Mouse (Mus musculus) brain, embryonic 14.5 days (tissue): Measurements from ENCODE around the gene Rin3.

Experiments
- CTCF ChIP-seq: fragments of 200-500 bp; IDR thresholded peaks from 2 replicates; pipeline ENCODE4 v1.5.1; 2012; ENCODE audit warnings: inconsistent platforms, mild to moderate bottlenecking, moderate library complexity, borderline replicate concordance; ENCODE audit not compliant: insufficient read depth, insufficient read length; ENCODE audit errors: extremely low read depth
- POLR2A ChIP-seq: fragments of 200-500 bp; IDR thresholded peaks from 2 replicates; pipeline ENCODE4 v1.6.1; 2012; ENCODE audit warnings: mild to moderate bottlenecking, inconsistent platforms, borderline replicate concordance; ENCODE audit not compliant: poor library complexity, insufficient read depth, insufficient read length, severe bottlenecking; ENCODE audit errors: extremely low read depth

DNA sequence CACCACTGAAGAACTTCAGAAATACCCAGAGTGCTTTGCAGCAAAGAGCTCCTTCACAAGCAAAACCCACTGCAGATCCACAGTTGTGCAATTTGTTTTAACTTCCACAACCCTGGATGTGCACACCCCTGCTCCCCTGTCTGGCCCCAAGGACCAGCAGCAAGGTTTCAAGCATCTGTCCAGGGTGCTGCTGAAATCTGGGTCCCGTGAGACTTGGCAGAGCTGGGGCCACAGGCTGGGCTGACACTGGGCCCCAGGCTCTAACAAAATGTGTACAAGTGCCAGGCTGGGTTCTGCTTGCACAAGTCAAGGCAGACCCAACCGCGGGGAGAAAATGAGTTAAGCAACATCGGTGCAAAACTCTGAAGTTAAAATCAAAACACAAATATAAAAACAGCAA lies 115.7 kb downstream of the Rin3 start:
- TF ChIP-seq CTCF = no peak
- no peak for TF ChIP-seq POLR2A
